Mouse (Mus musculus) lung, postnatal 0 days (tissue): ENCODE measurements at regions not wholly inside any gene's neighbourhood (a gene's known extent, or its start where the extent isn't known, plus 50 kb on each side); places are given as distances from the start of the nearest gene placed in this dataset.

Experiments used
- CTCF ChIP-seq: IDR thresholded peaks from 2 replicates; pipeline ENCODE4 v1.5.1; 2016; ENCODE audit warnings: antibody characterized with exemption, mild to moderate bottlenecking
- EP300 ChIP-seq: IDR thresholded peaks from 2 replicates; pipeline ENCODE4 v1.6.1; 2016; ENCODE audit warnings: antibody characterized with exemption, mild to moderate bottlenecking, control low read depth

DNA sequence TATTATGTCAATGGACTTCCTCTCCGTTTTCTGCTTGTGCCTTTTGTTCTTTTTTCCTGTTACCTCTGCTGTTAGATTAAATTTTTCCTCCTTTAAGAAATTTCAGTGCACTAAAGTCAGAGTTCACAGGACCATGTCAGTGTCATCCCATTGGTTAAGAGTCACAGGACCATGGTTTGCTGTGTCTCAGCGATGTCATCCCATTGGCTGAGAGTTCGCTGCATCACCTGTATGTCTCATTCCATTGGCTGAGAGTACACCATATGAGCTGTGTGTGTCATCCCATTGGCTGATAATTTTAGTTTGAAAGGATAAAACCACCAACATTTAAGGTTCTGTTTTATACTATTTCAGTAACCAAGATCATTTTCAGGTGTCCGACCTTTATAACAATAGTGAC, 50.7 kb upstream of the Jade1 start:
- no peak for TF ChIP-seq EP300
- no peak for TF ChIP-seq CTCF
